Mouse (Mus musculus) intestine, embryonic 15.5 days (tissue): ENCODE results near the gene Dhdds. TPM values are rescaled to one million over a fixed set of nuclear protein-coding genes. Genes with fewer than 3 reads are reported as not detected.
"Not testable (repeated sequence)": the region's sequence is repeated elsewhere in the genome, so short reads cannot be mapped to it uniquely, and the experiment has no call there.

Source experiments
- ATAC-seq: fragments of 200-750 bp; cut with Nextera tagmentation; 2 replicates; pipeline ENCODE4 v1.8.0; 2017; ENCODE audit warnings: moderate TSS enrichment, moderate library complexity
- H3K27ac ChIP-seq: fragments of 300-500 bp; sonication (generic); 2 replicates; pipeline ENCODE4 v1.5.1; 2015; ENCODE audit warnings: mild to moderate bottlenecking, inconsistent platforms
- H3K27me3 ChIP-seq: fragments of 300-500 bp; sonication (generic); replicated peaks from 2 replicates; pipeline ENCODE4 v1.6.1; 2015; ENCODE audit warnings: inconsistent platforms
- H3K36me3 ChIP-seq: fragments of 300-500 bp; sonication (generic); 2 replicates; pipeline ENCODE4 v1.6.1; 2015; ENCODE audit warnings: inconsistent platforms
- H3K4me1 ChIP-seq: fragments of 300-500 bp; sonication (generic); replicated peaks from 2 replicates; pipeline ENCODE4 v1.6.1; 2015; ENCODE audit warnings: inconsistent platforms
- H3K4me2 ChIP-seq: fragments of 300-500 bp; sonication (generic); replicated peaks from 2 replicates; pipeline ENCODE4 v1.6.1; 2015; ENCODE audit warnings: mild to moderate bottlenecking, inconsistent platforms
- H3K4me3 ChIP-seq: fragments of 300-500 bp; sonication (generic); replicated peaks from 2 replicates; pipeline ENCODE4 v1.5.1; 2015; ENCODE audit warnings: inconsistent platforms
- H3K9ac ChIP-seq: fragments of 300-500 bp; sonication (generic); 2 replicates; pipeline ENCODE4 v1.6.1; 2015; ENCODE audit warnings: inconsistent platforms
- H3K9me3 ChIP-seq: fragments of 300-500 bp; sonication (generic); 2 replicates; pipeline ENCODE4 v1.6.1; 2016; ENCODE audit warnings: inconsistent platforms
- WGBS: fragments of 180-500 bp; shearing (Covaris S2); methylation state at CpG from one replicate; pipeline ENCODE4 v1.1.7; 2015; 5-methylcytosine and 5-hydroxymethylcytosine counted together
- polyA plus RNA-seq: library from polyadenylated mRNA; unstranded; fragments of >200 nt; fragmentation: Nextera tagmentation; extraction: Ambion mirVana; gene quantifications from 2 replicates; pipeline ENCODE4 v1.2.1, GENCODE M21; 2015

The Dhdds gene
- polyA plus RNA-seq, 1 experiment from 2014 or later: 41.9 TPM

DNA sequence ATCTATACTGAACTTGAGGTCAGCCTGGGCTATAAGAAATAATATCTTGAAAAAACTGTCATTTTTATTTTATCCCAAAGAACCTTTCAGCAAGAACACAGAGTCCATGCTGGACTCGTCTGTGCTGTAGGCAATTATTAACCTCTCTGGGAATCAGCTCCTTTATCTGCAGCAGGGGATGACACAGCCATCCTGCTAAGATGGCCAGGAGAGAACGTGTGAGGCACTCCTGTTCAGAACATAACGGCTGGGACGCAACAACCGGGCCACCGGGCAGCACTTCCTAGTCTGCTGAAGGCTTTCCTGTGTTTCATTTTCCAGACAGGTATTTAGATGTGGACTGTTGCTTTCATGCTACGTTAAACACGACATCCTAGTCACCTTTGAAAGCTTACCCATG, 6.0 kb downstream of the Dhdds start:
- WGBS: 80% methylated on average over 8 of the region's 8 CpGs
- H3K4me2 ChIP-seq: no peak overlapping the region
- H3K9ac ChIP-seq: no peak overlapping the region
- H3K27me3 ChIP-seq: no peaks in the 10 kb centered on the region
- H3K36me3 ChIP-seq: peaks cover 27% of the 10 kb centered on the region
- peaks cover 2% of the 10 kb centered on the region; the same call in 1 of the 2 replicates for H3K4me1 ChIP-seq
- no peak overlapping the region for H3K4me3 ChIP-seq
- no peak overlapping the region for H3K27ac ChIP-seq
- H3K9me3 ChIP-seq: no peaks in the 10 kb centered on the region
- peak; percentile 51; the same call in 1 of the 2 replicates for ATAC-seq

- Histone ChIP-seq H3K27ac (no peak overlapping the region), H3K4me1 (no peaks in the 10 kb centered on the region), H3K4me2 (no peak overlapping the region), H3K9ac (no peak overlapping the region), H3K4me3 (no peak overlapping the region), H3K9me3 (no peaks in the 10 kb centered on the region), H3K36me3 (peaks cover 33% of the 10 kb centered on the region), H3K27me3 (no peaks in the 10 kb centered on the region)
- ATAC-seq: peak; percentile 39; the same call in 1 of the 2 replicates
- 81% methylated on average over 13 of the region's 13 CpGs for WGBS
These were observed 9.5 kb downstream of the Dhdds start for GRCm38 (mm10) chr4:133991087-133991660.

DNA sequence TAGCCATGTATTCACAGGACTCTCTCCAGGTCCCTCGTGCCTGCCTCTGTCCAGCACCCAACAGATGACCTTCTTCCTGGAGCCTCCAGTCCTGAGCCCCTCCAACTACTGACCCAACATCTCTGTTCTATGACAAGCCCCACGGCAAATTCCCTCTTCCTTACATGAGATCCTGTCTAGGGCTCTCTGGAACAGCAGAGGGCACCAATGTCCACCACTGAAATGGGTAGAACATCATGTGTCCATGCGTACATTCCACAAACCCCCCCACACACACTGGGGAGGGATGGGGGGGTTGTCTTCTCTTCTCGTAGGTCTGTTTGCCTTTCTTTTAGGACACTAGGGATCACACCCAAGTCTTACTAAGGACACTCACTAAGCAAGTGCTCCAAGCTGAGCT, 10.7 kb downstream of the Dhdds start:
- Histone ChIP-seq H3K36me3 (peaks cover 33% of the 10 kb centered on the region), H3K9ac (no peak overlapping the region), H3K4me1 (no peaks in the 10 kb centered on the region), H3K9me3 (no peaks in the 10 kb centered on the region), H3K4me2 (no peak overlapping the region), H3K27ac (no peak overlapping the region), H3K27me3 (no peaks in the 10 kb centered on the region), H3K4me3 (no peak overlapping the region)
- 62% methylated on average over 4 of the region's 4 CpGs for WGBS
- ATAC-seq: no peak

DNA sequence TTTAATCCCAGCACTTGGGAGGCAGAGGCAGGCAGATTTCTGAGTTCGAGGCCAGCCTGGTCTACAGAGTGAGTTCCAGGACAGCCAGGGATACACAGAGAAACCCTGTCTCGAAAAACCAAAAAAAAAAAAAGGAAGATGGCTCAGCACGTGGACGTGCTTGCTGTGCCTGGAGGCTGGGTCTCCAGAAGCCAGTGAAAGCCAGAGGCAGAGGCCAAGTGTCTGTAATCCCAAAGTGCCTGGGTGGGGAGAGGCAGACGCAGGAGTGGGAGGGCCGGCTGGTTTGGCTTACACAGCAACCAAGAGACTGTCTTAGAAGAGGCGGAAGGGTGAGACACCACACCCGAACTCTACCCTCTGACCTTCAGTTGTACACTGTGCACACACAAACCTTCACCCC, 12.4 kb downstream of the Dhdds start:
- H3K4me2 ChIP-seq, H3K27me3 ChIP-seq, H3K9me3 ChIP-seq, H3K4me1 ChIP-seq, ATAC-seq, H3K27ac ChIP-seq, H3K9ac ChIP-seq, H3K4me3 ChIP-seq: not testable (repeated sequence)
- peaks cover 22% of the 10 kb centered on the region for H3K36me3 ChIP-seq
- WGBS: 88% methylated on average over 8 of the region's 8 CpGs

GRCm38 (mm10) chr4:133982936-133983335, 17.8 kb downstream of the Dhdds start:
- Histone ChIP-seq H3K4me3 (no peak overlapping the region), H3K36me3 (peaks cover 19% of the 10 kb centered on the region), H3K9ac (no peak overlapping the region), H3K27me3 (no peaks in the 10 kb centered on the region), H3K4me1 (no peaks in the 10 kb centered on the region), H3K9me3 (no peaks in the 10 kb centered on the region), H3K4me2 (no peak overlapping the region), H3K27ac (no peak overlapping the region)
- no peak for ATAC-seq
- WGBS: 91% methylated on average over 13 of the region's 13 CpGs

DNA sequence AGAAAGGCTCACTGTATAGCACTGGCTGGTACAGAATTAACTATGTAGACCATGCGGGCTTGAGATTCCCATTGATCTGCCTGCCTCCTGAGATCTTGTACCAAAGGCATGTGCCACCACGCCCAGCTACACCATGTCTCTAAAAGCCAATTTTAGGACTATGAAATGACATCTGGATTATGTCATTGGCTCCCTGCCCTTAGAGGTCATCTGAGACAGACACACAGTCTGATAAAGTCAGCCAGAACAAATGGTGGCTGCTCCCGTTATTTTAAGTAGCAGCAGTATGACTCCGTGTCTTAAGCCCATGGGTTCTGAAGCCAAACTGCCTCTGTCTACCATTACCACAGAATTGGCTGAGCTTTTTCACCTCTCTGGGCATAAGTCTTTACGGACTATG, 20.2 kb downstream of the Dhdds start:
- WGBS: 77% methylated on average over 5 of the region's 5 CpGs
- Histone ChIP-seq H3K9ac (no peak overlapping the region), H3K4me1 (no peaks in the 10 kb centered on the region), H3K4me3 (no peak overlapping the region), H3K36me3 (peaks cover 15% of the 10 kb centered on the region), H3K27ac (no peak overlapping the region), H3K9me3 (no peaks in the 10 kb centered on the region), H3K4me2 (no peak overlapping the region), H3K27me3 (no peaks in the 10 kb centered on the region)
- no peak for ATAC-seq

DNA sequence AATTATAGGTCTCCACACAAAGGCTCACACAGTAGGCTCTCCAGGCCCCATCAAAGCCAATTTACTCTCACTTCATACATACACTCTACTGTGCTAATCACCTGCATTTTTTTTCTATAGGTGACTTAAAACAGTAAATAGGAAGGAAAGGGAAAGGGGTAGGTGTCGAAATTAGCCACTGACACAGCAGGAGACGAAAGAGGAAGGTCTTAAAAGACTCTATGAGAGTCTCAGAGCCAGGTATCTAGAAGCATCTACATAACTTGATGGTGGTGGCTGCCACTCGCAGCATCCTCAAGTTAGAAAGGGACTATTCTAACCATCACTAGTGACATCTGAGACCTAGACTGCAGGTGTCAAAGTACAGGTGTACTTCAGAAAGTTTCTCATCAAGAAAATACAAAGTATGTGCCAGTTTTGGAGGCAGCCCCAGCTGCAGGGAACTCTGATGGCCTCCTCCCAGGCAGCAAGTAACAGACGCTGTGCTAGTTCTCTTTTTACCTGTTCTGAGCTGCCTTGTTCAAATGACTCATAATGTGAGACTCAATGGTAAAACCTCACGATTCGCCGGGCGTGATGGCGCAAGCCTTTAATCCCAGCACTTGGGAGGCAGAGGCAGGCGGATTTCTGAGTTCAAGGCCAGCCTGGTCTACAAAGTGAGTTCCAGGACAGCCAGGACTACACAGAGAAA, 22.6 kb downstream of the Dhdds start:
- Histone ChIP-seq H3K36me3 (peaks cover 15% of the 10 kb centered on the region), H3K27ac (no peak overlapping the region), H3K9me3 (no peaks in the 10 kb centered on the region), H3K4me1 (no peaks in the 10 kb centered on the region), H3K27me3 (no peaks in the 10 kb centered on the region), H3K9ac (no peak overlapping the region), H3K4me2 (no peak overlapping the region), H3K4me3 (no peak overlapping the region)
- 93% methylated on average over 10 of the region's 10 CpGs for WGBS
- ATAC-seq: no peak

- no peak overlapping the region for H3K27ac ChIP-seq
- WGBS: 67% methylated on average over 8 of the region's 8 CpGs
- H3K4me2 ChIP-seq: no peak overlapping the region
- H3K4me3 ChIP-seq: no peak overlapping the region
- no peak overlapping the region for H3K9ac ChIP-seq
- H3K27me3 ChIP-seq: no peaks in the 10 kb centered on the region
- H3K4me1 ChIP-seq: peaks cover 13% of the 10 kb centered on the region
- no peak for ATAC-seq
- H3K36me3 ChIP-seq: peaks cover 12% of the 10 kb centered on the region; the same call in 1 of the 2 replicates
- no peaks in the 10 kb centered on the region for H3K9me3 ChIP-seq
These were observed 29.0 kb downstream of the Dhdds start for GRCm38 (mm10) chr4:133971741-133972140.

GRCm38 (mm10) chr4:133970876-133971275, 29.8 kb downstream of the Dhdds start:
- WGBS: 90% methylated on average over 13 of the region's 13 CpGs
- H3K27me3 ChIP-seq: no peaks in the 10 kb centered on the region
- no peak overlapping the region for H3K9ac ChIP-seq
- no peak for ATAC-seq
- H3K27ac ChIP-seq: no peak overlapping the region
- H3K4me1 ChIP-seq: peaks cover 20% of the 10 kb centered on the region
- H3K9me3 ChIP-seq: no peaks in the 10 kb centered on the region
- H3K4me2 ChIP-seq: no peak overlapping the region
- H3K36me3 ChIP-seq: peaks cover 12% of the 10 kb centered on the region
- no peak overlapping the region for H3K4me3 ChIP-seq

DNA sequence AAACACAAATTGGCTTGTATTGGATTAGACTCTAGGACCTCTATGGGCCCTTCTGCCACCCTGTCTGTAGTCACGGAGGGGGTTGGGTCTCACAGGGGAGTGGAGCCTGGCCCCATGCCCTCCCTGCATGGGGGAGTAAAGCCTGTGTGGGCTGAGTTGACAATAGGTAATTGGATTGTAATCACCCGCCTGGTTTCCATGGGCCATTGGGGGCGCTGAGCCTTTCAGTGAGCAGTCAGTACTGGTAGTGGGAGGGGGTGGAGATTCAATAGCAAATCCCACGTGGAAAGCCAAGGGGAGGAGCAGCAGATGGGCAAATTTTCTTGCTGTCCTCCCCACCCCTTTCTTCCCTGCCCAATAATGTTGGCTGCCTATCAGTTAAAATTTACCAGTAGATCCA, 30.5 kb downstream of the Dhdds start:
- Histone ChIP-seq H3K9ac (no peak overlapping the region), H3K4me1 (peaks cover 20% of the 10 kb centered on the region)
- ATAC-seq: no peak

GRCm38 (mm10) chr4:133969114-133969770, 31.5 kb downstream of the Dhdds start:
- peaks cover 20% of the 10 kb centered on the region for H3K4me1 ChIP-seq
- no peaks in the 10 kb centered on the region for H3K9me3 ChIP-seq
- 0 out of 2 replicates have a peak overlapping the region, but pooled peaks have one; percentile 7 for H3K27ac ChIP-seq
- 54% methylated on average over 8 of the region's 8 CpGs for WGBS
- no peak for ATAC-seq
- H3K27me3 ChIP-seq: no peaks in the 10 kb centered on the region
- H3K9ac ChIP-seq: 0 out of 2 replicates have a peak overlapping the region, but pooled peaks have one; percentile 87
- peak overlapping the region; percentile 97 for H3K4me2 ChIP-seq
- H3K4me3 ChIP-seq: no peak overlapping the region; the same call in 1 of the 2 replicates
- peaks cover 19% of the 10 kb centered on the region for H3K36me3 ChIP-seq

More for the DNA sequence above, 30.5 kb downstream of the Dhdds start:
- H3K4me3 ChIP-seq: no peak overlapping the region
- H3K27me3 ChIP-seq: no peaks in the 10 kb centered on the region
- no peaks in the 10 kb centered on the region for H3K9me3 ChIP-seq
- no peak overlapping the region for H3K4me2 ChIP-seq
- 43% methylated on average over 4 of the region's 4 CpGs for WGBS
- H3K27ac ChIP-seq: no peak overlapping the region
- H3K36me3 ChIP-seq: peaks cover 16% of the 10 kb centered on the region

- peak; percentile 80 for ATAC-seq
- Histone ChIP-seq H3K36me3 (peaks cover 28% of the 10 kb centered on the region), H3K27ac (peak within 1 kb of the TSS; percentile 98), H3K4me2 (peak within 1 kb of the TSS; percentile 97), H3K4me3 (peak within 1 kb of the TSS; percentile 63), H3K9ac (peak within 1 kb of the TSS; percentile 88), H3K9me3 (no peaks in the 10 kb centered on the region), H3K27me3 (no peaks in the 10 kb centered on the region), H3K4me1 (peaks cover 20% of the 10 kb centered on the region)
- WGBS: under 1% methylated on average over 42 of the region's 42 CpGs
These were observed 32.4 kb downstream of the Dhdds start, which contains the start of gene Hmgn2 for GRCm38 (mm10) chr4:133968150-133968921. TSS of gene Hmgn2 (minus strand) at chr4:133968650.
